Mouse (Mus musculus): ENCODE measurements around the gene Olfml2a. TPM values are rescaled to one million over a fixed set of nuclear protein-coding genes. Genes with fewer than 3 reads are reported as not detected.

Olfml2a gene
- total RNA-seq, 4 experiments from 2014 or later, result 6.9 to 18.9 (median 12.6) TPM

DNA sequence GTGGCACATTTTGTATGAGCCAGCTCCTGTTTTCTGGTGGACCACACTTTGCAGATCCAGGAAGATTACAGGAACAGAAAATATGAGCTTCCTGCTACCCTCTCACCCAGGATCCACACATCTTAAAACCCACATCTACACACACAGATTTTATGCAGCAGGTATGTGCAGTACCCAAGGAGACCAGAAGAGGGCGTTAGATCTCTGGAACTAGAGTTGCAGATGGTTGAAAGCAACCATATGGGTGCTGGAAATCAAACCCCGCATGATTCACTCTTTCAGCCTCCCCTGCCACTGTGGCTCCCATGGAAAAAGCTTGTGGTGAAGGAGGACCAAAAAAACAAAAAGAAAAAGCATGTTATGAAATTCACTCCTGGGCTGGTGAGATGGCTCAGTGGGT is 7.3 kb downstream of the Olfml2a start:
- no peak for DNase-seq

DNA sequence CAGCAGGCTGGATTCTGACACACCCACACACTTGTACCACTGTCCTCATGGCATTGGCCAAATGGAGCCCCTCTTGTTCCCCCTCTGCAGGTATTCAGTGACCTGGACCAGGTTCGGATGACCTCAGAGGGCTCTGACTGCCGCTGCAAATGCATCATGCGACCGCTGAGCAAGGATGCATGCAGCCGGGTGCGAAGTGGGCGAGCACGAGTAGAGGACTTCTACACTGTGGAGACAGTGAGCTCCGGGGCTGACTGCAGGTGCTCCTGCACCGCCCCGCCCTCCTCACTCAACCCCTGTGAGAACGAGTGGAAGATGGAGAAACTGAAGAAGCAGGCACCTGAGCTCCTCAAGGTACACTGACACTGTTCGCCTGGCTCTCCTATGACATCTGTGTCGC is 9.6 kb downstream of the Olfml2a start:
- no peak for DNase-seq

DNA sequence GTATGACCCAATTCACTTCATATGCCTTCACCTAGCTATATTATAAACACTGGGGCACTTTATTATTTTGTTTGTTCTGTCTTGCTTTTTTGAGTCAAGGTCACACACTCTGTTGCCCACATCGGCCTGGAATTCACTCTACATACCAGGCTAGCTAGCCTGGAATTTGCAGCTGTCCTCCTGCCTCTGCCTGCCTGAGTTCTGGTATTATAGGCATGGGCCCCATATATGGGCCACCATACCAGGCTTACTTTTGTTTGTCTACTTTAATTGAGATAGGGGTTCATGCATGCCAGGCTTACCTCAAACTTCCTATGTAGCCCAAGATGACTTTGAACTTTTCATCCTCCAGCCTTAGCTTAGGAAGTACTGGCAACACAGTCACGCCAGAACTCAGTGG is 10.1 kb downstream of the Olfml2a start:
- DNase-seq, result no peak

DNA sequence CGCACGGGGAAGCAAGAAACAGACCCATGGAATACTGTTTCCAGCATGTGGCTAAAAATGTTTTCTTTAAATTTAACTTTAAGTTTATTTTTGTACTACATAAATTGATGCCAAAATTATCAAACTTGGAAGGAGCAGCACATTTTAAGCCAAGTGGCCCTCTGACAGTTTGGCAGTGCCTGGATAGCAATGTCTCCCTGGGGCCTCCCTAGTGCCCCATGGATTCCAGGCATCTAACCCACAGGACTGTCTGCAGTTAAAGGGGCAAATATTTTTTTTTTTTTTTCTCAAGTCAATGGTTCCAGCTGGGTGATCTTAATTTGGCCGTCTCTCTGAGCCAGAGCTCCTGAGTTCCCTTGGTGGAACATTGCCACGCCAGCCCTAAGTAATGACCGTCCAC is 11.4 kb downstream of the Olfml2a start:
- DNase-seq, result no peak

DNA sequence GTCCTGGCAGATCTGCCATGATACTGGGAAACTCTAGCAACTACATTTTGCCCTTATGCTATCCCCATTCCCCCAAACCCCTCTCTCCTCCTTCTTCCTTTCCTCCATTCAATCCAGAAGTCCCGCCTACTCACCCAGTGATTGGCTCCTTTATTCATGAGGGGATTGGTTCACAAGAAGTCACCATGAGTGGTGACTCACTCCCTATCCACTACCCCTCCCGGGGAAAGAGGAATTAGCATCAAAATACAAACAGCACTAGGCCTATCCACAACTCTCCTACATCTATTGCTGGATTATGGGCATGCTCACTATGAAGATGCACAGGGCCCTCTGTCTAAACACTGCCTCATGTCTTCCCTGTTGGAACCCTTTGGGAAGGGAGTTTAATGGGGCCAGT is 12.2 kb downstream of the Olfml2a start:
- DNase-seq, result no peak

DNA sequence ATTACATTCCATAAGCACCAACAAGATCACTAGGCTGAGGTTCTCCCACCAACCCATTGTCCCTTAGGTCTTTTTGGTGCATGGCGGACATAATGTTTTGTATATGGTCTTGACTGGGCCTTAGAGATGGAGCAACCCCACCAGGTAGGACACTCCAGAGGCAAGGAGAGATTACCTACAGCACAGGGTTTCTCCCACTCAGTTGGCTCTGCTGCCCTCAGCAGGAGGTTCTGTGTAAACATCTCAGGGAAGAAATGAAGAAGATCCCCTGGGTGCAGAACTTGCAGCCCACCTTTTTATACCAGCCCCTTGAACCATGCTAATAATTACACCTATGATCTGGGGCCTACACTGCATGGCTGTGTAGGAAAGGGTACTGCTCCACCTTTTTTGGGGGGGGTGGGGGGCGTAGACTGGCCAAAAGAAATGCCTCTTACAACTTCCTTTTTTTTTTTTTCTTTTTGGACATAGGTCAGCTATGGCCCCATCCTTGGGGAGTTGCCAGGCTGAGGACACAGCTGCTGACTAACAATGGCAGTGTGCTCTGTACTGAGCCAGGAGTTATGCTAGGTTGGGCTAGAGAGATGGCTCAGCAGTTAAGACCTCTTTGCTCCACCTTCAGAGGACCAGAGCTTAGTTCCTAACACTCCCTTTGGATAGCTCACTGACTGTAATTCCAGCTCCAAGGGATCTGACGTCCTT is 12.8 kb downstream of the Olfml2a start:
- no peak for DNase-seq

DNA sequence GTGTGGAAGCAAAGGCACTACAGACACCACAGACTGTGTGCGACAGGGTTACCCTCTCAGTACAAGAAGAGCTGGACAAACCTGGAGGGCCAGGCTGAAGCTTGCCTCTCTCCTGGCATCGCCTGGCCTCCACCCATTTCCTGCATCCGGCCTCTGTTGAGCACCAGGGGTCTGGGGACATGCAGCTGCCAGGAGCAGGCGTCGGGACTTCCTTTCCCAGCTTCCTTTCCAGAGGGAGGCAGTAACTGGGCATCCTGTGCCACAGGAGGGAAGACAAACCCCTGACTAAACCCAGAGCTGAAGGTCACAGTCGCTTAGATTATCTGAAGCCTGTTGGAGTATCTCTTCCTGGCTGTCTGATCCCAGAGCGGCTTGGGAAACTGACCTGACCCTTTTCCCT is 15.8 kb downstream of the Olfml2a start:
- no peak for DNase-seq

DNA sequence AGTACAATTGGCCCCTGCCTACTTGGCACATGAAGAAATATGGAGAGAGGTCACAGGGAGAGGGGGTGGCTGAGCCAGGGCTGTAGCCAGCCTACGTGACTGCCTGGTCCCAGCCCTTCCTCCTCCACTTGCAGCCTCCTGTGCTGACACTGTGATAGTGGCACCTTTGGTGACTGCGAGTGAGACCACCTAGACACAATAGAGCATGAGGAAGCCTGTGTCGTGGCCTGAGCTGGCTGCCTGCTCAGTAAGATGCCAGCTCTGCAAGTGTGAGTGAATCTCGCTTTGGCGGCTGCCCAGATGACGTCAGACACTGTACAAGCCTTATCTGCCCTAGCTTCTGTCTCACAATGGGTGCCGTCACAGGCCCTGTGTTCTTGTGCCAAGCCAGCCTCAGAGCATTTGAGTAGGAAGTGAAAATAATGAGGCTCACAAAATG is 18.5 kb downstream of the Olfml2a start:
- peak; percentile 96 for DNase-seq

DNA sequence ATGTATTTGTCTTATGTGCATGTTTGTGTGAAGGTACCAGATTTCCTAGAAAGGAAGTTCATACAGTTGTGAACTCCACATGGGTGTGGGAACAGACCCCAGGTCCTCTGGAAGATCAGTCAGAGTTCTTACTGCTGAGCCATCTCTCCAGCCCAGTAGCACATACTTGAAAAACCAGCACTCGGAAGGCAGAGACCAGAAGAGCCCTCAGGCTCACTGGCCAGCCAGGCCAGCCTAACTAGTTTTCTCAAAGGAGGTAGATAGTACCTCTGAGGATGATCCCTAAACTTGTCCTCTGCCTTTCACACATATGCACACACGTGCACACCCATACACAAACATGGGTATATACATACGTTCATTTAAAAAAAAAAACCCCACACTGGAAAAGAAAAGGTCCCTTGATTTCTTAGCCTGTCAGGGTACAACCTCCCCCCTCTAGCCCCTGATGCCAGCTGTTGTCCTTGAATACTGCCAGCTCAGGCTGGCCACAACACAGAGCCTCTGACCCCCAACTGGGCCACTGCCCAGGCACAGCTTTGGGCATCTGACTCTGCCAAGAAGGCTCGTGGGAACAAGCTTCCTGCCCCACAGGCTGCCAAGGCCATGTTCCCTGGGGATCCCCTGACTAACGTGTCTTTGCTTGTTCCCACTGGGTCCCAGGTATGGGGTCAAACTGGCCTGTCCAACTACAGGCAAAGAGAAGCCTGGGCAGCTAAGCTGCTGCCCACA is 21.5 kb downstream of the Olfml2a start:
- DNase-seq, result peak; percentile 89

DNA sequence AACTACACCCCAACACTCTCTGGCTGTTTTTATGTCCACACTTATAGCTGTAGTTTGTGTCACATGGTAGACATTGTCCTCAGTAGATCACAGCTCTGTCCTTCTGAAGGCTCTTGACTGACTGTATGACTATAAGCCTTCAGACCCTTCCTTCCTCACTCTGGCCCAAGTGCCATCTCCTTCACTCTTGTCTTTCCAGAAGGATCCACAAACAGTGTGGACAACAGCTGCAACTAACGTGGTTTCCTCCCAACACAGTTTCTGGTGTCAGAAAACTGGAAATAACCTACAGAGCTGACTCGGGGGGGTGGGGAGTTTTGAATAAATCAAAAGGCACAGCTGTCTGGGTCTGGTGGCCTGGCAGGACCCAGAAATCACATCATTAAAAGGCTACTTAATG is 24.3 kb downstream of the Olfml2a start:
- DNase-seq, result no peak

DNA sequence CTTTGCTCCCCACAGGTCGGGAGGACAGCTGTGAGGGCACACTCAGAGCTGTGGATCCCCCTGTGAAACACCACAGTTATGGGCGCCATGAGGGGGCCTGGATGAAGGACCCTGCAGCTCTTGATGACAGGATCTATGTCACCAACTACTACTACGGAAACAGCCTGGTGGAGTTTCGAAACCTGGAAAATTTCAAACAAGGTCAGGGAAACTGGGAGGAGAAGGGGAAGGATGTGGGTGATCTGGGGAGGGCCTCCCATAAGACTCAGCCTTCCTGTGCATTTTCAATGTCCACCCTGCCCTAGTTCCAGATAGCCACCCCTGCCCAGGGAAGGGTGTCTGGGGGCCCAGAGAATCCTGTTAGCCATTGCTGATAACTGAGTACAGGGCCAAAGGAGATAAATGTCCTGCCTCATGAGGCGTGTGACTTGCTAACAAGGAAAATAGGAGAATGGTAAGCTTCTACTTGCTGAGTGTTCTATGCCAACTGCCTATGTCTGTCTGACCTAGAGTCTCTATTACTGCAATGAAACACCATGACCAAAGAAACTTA is 26.0 kb downstream of the Olfml2a start:
- DNase-seq, result no peak

DNA sequence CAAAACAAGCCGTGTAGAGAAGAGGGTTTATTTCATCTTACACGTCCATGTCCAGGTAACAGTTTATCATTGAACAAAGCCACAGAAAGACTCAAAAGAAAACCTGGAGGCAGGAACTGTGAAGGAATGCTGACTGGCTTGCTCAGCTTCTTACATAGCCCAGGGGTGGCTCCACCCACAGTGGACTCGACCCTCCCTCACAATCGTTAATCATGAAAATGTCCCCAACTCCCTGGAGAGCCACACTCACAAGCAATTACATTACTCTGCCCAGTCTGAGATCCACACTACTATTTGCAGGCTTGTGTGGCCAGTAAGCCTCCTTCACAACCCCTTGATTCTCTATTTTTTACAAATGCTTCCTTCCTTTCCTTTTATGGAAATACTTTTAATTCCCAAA is 32.4 kb downstream of the Olfml2a start:
- DNase-seq, result no peak

DNA sequence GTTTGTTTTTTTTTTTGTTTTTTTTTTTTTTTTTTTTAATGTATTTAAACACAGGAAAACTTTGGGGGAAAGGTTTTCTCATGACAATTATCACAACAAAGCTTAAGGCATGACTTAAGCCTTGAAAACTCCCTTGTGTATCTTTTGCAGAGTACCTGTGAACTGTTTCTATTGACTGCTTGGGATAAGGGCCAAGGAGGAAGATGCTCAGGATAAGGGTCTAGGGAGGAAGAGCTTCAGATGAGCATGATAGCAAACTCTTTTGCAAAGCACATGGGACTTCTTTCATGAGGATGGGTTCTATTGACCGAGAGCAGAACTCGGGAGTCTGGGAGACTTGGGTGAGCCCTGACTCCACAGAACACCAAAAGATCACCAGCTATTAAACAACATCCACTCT is 37.9 kb downstream of the Olfml2a start:
- DNase-seq, result no peak

DNA sequence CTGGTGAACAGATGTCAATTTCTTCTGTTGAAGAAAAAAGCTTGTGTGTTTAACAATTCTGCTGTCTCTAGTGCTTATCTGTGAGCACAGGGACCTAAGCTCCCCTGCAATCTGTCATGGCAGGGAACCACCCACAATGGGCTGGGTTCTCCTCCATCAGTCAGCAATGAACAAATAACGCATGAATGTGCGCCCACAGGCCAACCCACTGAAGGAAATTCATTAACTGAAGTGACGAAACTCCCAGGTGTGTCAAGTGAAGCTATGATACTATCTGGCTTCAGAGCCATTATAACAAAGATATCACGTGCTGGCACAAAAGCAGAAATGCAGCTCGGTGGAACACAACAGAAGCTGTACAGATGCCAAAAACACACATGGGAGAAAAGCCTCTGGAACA is 38.3 kb downstream of the Olfml2a start:
- DNase-seq, result no peak

DNA sequence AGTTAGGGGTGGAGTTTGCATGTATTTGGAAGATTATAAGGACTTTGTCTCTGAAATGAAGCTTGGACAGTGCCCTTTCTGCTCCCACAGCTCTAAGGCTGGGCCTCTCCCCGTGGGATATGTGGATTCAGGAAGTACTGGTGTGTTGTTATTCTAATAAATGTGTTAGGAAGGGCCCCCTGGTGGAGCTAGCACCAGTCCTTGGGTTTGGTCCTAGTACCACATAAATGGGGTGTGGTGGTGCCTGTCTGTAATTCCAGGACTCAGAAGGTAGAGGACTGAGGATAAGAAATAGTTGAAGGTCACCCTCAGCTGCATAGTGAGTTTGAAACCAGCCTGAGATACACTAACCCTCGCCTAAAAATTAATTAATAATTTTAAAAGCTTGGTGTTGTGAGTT is 41.4 kb downstream of the Olfml2a start:
- no peak for DNase-seq

DNA sequence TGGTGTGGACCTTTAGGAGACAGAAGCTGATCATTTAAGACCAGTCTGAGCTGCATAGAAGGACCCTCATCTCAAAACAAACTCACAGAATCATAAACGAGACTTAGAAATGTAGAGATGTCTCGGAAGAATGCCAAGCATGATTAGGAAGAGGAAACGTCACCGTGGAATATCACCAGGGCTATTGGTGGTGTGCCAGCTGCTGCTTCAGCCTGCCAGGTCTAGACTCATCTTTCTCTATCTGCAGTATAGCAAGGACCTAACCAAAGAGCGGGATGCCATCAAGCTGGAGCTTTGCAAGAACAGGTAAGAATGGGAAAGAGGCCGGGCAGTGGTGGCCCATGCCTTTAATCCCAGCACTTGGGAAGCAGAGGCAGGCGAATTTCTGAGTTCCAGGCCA is 41.9 kb downstream of the Olfml2a start:
- no peak for DNase-seq

DNA sequence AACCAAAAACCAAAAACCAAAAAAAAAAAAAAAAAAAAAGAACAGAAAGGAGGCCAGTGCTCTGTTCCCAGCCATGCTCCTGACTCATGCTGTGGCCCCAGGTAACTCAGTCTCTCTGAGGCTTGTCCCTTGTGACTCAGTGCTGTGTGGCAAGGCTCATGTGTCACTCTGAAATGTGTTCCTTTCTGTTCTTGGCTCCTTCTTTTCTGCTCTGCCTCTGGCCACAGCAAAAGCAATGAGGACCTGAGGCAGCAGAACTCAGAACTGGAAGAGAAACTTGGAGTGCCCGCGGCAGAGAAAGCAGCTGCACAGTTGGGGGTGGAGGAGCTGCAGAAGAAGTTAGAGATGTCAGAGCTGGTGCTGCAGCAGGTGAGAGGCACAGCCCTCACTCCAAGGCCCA is 42.4 kb downstream of the Olfml2a start:
- DNase-seq, result no peak

DNA sequence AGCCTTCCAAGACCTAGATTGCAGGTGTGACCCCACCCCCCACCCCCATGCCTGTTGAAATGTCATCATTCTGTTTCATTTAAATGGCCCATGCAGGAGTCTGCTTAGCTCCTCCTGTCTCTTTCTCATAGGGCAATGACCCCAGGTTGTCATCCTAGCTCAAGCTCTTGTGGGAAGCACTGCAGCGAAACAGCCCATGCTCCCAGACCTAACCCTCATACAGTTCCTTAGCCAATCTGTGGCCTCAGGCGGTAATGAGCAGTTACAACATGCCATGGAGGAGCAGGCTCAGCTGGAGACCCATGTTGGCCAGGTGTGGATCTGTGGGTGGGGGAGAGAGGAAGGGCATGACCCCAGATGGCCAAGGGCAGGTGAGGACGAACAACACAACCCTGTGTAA is 43.4 kb downstream of the Olfml2a start:
- no peak for DNase-seq

DNA sequence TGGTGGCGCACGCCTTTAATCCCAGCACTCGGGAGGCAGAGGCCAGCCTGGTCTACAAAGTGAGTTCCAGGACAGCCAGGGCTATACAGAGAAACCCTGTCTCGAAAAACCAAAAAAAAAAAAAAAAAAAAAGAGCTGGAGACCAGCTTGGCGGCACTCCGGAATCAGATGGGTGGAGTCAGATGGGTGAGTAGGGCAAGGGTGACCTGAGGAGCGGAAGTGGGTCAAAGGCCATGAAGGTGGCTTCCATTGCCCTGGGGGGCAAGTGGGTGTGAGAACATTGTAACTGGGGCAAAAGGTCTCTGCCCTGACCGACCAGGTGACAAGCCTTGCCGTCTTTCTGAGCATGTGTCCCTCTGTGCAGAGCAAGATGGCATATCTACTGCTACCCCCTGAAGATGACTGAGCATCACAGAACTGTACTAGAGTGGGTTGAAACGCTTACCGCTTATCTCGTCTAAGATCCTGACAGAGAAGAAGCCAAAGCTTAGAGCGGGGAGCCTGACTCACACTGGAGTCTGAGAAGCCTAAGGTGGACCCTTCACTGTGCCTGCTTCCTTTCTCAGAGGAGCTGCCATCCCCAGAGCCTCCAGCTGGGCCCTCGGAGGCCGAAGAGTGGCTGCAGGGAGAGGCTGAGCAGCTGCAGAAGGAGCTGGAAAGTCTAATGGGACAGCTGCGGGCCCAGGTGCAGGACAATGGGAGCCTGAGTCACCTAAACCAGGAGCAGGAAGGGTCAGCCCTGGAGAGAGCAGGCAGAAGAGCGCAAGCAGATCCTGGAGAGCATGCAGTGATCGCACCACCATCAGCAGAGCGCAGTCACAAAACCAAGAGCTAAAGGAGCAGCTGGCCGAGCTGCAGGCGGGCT is 44.4 kb downstream of the Olfml2a start:
- no peak for DNase-seq

DNA sequence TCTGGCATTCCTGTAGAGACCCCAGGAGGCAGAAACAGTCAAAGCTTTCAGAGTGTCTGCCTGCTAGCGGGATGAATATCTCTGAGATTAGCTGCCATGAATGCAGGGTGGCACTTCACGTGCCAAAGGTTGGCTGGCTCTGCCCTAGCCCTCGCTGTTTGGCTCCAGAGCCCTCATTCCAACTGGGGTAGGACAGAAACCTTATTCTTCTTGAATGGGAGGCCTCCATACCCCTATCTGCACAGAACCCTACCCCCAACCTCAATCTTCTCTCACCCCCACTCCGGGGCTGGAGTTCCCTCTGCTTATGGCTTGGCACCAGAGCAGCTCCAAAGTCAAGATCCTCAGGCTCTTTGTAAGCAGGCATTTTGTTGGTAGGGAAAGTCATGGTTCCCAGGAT is 46.1 kb downstream of the Olfml2a start:
- DNase-seq, result no peak

DNA sequence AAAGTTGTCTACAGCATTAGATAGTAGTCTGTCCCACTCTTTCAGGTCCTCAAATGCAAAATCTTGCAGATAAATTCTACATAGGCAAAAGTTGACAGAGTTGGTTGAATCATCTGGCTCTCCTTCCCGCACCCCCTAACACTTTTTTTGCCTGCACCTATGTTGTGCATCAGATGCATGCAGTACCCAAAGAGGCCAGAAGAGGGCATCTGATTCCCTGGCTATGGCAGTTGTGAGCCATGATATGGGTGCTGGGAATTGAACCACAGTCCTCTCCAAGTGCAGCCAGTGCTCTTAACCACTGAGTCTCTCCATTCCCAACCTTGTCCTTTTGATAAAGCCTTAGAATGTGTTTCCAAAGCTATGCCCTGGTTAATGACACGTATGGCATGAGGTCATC is 51.7 kb downstream of the Olfml2a start:
- no peak for DNase-seq

DNA sequence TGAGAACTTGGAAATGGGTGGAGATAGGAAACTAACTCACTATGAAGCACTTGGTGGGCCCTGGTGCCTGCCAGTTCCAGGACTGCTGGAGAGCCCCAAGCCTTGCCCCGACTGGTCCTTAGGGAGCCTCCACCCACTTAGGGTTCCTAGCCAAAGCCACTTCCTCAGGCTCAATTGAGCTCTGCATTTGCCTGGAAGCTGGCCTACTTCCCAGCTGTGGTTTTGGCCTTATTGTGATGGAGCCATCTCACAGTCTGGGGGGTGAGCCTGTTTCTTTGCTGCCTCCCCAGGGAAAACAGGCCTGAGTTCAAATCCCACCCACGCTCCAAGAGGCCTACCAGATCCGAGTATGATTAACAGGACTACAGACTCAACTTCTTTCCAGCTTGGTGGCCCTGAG is 54.8 kb downstream of the Olfml2a start:
- DNase-seq, result no peak

DNA sequence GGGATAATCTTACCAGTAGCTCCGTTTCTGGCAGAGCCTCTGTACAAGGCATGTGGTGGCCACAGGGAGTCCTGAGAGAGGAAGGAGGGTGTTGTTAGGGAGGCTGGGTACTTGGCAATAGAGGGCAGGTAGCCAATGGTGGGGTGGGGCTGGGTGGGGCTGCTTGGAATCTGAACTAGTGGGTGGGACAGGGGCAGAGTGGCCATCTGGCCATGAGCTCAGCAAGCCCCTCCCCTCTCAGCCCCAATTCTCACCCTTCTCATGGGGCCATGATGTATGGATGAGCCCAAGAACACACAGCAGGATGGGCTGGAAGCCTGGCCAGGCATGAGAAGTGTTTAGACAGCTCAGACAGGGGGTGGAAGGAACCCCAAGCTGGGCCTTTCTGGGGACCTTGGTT is 55.6 kb downstream of the Olfml2a start:
- no peak for DNase-seq

Data from adrenal gland, adult 8-10 months (tissue).